Mouse (Mus musculus) heart, postnatal 10 days (tissue): Measurements from ENCODE around the gene Zfp263. TPM values are rescaled to one million over a fixed set of nuclear protein-coding genes. Genes with fewer than 3 reads are reported as not detected.

Experiments used
- DNase-seq, 2 experiments: peaks; one replicate each; pipeline ENCODE4 v3.0.0; 2021
- intact Hi-C: fragments of 180-260 bp; cut with DNase I; formaldehyde crosslinking; loops from one replicate; pipeline ENCODE4 v1.15.1; 2025
- total RNA-seq, 2 experiments: library from RNA; stranded (reverse); gene quantifications; 2 replicates each; pipeline ENCODE4 v1.2.3; 2021

Gene Zfp263
- 10 to 100 TPM; 11.2 to 13.4 TPM for total RNA-seq

DNA sequence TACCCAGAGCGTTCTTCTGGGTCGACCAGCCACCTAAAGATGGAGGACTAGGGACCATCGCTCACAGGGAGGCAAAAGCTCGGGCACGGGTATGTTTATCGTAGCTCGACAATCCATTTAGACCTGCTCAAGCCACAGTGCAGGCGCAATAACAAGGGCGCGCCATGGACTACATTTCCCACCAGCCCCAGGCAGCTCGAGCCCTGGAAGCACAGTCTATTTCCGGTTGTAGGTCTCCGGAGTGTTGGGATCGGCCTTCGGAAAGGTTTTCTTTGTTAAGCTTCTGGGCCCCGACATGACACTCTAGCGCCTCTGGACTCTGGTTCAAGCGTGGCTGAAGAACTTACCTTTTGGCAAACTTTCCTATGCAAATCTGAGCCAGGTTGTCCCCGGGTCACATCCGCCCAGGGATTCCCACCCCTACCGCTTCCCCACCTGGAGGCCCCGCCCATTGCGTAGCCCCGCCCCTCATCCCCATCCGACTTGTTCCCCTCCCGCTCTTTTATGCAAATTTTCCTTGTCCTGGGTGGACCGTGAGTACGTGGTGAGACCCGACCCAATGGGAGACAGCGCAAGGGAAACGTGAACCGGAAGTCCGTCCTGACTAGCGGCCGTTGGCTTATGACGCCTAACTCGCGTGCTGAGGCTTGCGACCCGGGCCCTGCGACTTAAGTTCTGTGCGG, at the start of gene Zfp263:
Zfp263 (plus strand) TSS at position 591 of the 683 bp plus-strand sequence.
- DNase-seq = peak; percentile 94

DNA sequence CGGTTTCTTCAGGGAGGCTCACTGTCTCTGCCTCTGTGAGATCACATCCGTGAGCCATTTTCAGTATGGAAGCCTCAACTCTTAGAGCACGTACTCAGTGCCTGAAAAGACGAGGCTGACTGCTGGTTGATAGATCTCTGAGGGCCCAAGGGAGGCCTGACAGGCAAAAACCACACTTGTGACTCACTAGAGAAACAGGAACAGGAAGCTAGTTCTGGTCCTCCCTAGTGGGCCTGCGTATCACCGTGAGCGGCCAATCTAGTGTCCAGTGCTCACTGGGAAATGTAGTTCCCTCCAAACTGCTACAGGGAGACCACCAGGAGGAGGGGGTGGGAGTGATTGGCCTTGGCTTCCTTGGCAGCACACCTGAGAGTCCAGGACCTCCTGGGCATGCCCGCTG, 44.6 kb upstream of the Zfp263 start:
- no peak for DNase-seq
- intact Hi-C loops = no loop called here

More for the DNA sequence above, at the start of gene Zfp263:
- intact Hi-C loops = loop anchor here (2.0 kb wide), 1 partner anchor 165 kb away; the partner anchor contains the start of genes 1700037C18Rik and Cluap1

DNA sequence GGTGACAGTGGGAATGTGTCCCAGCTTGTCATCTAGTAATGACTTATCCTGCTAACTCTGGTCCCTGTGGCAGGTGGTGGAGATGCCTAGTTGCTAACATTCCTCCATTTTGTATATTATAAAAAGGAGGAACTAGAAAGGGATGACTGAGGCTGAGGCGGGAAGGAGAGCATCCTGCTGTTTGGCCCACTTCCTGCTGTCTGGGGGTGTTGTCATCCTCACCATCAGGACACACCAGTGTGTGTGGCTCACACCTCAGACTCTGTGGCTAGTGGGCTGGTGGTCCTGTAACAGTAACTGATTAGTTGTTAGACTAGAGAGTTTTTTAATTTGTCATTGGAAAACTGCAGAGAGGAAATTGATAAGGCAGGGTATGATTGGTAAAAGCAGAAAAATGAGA, 43.0 kb upstream of the Zfp263 start:
- no peak for DNase-seq
- intact Hi-C loops = no loop called here

DNA sequence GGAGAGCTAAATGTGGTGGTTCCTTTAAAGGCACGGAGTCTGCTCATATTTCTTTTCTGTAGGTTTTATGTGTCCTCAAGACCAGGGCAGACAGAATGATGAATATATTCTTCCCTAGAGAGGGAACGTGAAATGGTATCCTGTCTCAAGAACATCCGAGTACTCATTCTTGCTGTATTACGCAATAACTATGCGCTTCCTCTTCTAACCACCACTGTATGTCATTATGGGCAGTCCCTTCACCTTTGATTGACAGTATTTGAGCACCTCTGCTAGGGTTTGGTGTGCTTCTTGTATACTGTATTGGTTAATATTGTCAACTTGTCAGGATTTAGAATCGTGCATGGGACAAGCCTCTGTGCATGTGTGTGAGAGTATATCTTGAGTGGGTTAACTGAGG, 37.2 kb upstream of the Zfp263 start:
- intact Hi-C loops = no loop called here
- DNase-seq = no peak

DNA sequence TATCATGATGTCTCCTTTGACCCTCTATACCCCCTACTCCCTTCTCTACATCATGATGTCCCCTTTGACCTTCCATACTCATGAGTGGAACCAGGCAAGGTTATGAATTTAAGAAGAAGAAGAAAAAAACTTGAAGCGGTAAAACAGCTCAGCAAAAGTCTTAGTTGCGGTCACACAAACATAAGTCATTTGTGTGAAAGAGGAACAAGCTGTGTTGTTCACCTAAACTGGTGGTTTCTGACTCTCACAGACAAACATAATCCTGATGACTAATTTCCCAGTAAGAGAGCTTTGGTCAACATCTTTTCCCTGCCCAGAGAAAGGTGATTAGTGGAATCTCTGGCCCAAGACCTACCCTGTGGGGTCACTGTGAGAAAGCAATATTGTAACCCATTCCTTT, 29.2 kb upstream of the Zfp263 start:
- DNase-seq = no peak
- intact Hi-C loops = no loop called here

DNA sequence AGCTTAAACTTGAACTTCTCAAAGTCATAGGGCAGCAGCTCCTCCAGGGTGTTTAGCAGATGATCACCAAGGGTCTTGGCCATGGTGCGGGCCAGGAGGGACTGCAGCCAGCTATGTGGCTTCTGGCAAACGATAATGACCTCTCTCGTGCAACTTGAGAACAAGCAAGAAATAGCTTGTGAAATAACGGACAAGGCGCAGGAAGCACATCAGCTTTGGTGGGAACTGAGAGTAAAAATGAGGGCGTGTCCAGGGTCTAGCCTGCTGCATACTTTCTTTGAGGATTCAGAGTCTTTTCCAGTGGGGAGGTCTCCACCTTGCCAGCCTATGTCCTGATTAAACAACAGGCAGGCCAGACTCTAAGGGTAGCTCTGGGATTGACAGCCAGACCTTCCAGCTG, 25.9 kb upstream of the Zfp263 start, which contains the start of gene Mefv:
Mefv (minus strand) TSS at position 118 of the 400 bp plus-strand sequence.
- intact Hi-C loops = no loop called here
- DNase-seq = no peak

DNA sequence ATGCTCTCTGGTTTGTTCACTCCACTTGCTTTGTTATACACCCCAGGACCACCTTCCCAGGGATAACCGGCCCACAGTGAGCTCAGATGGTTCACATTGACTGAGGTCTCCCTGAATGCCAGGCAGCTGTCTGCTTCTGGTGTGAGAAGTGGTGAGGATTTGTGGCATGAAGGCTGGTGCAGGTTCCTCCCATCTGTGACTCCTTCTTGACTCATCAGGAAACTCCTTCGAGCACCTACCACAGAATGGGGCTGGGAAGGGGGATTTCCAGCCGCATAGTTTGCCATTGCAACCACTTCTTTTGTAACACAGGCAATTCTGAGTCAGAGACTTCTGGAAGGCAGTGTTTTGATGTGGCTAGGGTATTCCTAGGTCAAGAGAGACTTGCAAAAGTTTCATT, 20.7 kb upstream of the Zfp263 start:
- no peak for DNase-seq
- intact Hi-C loops = no loop called here

DNA sequence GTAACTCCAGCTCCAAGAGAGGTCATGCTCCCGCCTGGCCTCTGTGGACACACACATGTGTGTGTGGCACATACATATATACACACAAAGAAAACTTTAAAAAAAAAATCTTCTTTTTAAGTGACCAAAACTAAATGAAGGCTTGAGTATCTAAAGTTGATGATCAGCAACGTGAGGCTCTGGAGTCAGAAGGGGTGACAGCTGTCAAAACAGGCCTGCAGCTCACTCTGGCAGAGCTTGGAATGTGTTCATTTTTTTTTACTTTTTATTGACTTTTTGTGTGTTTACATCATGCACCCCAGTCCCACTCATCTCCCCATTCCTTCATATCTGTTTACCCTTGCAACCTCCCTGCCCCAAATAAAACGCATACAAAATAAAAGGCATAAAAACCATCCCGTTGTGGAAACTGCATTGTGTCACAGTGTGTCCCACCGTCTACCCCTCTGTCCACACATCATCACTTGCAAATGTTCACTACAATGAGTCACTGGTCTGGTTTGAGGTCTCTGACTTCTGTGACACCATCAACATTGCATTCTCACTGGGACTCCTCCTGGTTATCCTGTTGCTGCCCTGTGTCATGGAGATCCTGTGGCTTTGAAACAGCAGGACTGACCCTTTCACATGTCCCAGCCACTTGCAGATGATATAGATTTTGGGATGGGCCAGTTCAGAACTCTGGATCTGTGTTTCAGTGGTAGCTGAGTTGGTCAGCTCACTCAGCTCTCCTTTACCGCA, 15.7 kb upstream of the Zfp263 start:
- intact Hi-C loops = no loop called here
- no peak for DNase-seq

DNA sequence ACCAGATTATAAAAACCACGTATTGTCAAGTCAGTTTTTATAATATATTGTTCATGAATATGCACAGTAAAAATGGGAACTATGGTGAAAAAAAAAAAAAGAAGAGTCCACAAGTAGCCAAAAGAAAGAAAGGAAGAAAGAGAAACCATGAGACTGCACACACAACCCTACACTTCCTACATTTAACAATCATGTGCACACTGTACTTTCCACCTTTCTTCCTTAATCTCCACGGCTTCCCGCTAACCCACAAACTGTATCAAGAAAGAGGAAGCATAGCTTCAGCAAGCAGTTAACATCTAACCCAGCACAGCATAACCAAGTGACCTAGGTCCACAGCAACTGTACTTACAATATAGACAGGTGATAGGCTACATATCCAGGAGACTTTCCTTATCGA, 11.3 kb upstream of the Zfp263 start:
- no peak for DNase-seq
- intact Hi-C loops = no loop called here

DNA sequence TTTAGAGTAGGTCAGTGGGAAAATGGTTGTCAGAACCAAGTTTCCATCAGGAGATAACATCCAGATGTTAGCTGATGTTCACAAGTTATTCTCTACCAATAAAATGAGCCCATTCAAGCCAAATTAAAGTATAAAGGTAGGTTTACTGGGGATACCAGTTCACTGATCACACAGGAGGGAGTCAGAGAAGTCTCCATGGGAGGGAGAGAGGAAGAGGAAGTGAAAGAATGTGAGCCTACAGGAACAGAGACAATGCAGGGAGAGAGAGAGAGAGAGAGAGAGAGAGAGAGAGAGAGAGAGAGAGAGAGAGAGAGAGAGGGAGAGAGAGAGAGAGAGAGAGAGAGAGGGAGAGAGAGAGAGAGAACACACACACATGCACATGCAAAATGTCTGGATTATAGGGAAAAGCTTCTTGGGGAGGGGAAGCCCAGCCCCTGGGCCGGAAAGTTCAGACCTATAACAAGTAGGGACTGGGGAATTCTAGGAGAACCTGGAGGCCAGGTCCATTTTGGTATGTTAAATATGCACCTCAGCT, 10.6 kb upstream of the Zfp263 start:
- intact Hi-C loops = no loop called here
- no peak for DNase-seq

DNA sequence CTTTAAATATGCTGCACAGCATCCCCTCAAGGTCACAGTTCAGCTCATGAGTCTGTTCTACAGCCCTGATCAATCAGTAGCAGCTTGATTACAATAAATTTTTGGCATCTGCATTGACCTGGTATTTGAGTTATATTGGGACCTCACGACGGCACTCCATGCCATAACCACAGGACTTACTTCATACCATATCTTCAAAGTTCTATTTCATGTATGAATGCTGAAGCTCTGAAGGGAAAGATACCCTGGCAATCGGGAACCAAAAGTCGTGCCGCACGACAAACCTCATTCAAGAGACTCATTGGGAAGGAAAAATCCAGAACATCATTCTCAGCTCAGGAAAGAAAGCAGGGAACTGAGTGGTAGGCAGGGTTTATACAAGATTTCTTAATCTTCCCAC, 1.4 kb upstream of the Zfp263 start:
- DNase-seq = no peak
- intact Hi-C loops = no loop called here

DNA sequence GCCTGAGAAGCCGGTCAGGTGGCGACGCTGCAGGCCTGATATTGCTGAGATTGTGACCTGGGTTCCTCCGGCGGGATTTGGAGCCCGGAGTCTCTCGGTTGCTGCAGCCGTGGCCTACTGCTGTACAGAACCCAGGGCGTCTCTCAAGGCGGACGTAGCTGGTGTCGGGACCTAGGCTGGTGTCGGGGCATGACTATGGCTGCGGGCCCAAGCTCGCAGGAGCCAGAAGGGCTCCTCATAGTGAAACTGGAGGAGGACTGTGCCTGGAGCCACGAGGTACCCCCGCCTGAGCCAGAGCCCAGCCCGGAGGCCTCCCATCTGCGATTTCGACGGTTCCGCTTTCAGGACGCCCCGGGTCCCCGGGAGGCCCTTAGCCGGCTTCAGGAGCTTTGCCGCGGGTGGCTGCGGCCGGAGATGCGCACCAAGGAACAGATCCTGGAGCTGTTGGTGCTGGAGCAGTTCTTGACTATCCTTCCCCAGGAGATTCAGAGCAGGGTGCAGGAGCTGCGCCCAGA, 350 bp downstream of the Zfp263 start:
- intact Hi-C loops = loop anchor here (2.0 kb wide), 1 partner anchor 165 kb away; the partner anchor contains the start of genes 1700037C18Rik and Cluap1
- DNase-seq = no peak

DNA sequence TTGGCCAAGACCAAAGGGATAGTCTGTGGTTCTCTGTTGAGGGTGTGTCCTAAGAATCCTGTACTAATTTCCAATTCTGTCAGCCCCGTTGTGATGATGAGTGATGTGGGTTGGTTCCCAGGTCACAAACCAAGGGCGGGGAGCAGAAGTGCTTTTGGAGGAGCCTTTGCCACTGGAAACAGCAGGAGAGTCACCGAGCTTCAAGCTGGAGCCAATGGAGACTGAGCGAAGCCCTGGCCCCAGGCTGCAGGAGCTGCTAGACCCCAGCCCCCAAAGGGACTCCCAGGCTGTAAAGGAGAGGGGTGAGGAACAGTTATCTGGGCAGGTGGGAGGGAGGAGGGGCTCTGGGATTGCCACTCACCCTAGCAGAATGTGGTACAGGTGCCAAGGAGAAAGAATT, 1.8 kb downstream of the Zfp263 start:
- intact Hi-C loops = loop anchor here (2.0 kb wide), 1 partner anchor 163 kb away; the partner anchor contains the start of genes 1700037C18Rik and Cluap1
- DNase-seq = no peak

DNA sequence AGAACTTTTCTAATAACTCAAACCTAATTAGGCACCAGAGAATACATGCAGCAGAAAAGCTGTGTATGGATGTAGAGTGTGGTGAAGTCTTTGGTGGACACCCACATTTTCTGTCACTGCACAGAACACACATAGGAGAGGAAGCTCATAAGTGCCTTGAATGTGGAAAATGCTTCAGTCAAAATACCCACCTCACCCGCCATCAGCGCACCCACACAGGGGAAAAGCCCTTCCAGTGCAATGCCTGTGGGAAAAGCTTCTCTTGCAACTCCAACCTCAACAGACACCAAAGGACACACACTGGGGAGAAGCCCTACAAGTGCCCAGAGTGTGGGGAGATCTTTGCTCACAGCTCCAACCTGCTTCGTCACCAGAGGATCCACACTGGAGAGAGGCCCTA, 5.1 kb downstream of the Zfp263 start:
- DNase-seq = no peak
- intact Hi-C loops = no loop called here

DNA sequence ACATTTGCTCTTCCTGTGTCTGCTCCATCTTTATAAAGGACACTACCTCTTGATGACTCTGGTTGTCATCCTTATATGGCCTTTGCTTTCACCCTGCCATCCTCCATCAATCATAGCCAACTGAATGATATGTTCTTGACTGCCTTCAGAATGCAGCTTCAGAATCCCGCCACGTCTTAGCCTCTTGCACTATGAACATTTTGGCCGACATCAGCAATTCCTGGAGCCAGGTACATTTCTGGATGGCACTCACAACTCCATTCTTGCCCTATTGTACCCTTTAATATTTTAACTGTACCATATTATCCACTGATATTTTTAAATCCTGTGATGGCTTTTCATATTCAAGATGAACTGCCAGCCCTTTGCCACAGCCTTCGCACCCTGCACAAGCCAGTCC, 27.7 kb downstream of the Zfp263 start:
- intact Hi-C loops = no loop called here
- no peak for DNase-seq

DNA sequence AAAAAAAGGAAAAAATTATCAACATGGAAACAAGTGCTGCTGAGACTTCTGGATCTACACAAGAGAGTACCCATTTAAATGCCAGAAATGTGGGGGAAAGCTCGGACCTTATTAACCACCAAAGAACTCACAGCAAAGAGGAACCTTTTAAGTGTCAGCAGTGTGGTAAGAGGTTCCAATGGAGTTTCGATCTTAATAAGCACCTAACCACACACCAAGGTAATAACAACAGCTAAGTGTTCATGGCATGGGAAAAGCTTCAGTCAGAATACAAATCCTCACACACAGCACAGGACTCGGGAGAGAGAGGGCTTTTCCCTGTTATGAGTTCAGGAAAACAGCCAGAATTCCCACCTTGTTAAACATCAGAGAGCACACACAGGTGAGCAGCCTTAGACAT, 32.5 kb downstream of the Zfp263 start:
- intact Hi-C loops = no loop called here
- no peak for DNase-seq

DNA sequence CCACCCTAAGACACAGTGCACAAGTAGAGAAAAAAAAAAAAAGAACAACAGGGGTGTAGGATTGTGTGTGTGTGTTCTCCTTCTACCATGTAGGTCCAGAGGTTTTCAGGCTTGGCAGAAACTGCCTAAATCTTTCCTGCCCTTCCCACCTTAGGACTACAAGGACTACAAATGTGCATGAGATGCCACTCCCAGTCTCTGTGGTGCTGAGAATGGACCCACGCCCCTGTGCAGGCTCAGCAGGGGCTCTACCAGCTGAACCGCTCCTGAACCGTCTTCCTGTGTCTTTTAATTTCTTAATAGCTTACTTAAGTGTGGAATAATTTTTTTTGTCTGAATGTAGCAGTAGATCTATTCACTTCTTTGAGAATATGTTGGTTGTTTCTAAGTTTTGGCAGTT, 34.1 kb downstream of the Zfp263 start:
- intact Hi-C loops = no loop called here
- no peak for DNase-seq

DNA sequence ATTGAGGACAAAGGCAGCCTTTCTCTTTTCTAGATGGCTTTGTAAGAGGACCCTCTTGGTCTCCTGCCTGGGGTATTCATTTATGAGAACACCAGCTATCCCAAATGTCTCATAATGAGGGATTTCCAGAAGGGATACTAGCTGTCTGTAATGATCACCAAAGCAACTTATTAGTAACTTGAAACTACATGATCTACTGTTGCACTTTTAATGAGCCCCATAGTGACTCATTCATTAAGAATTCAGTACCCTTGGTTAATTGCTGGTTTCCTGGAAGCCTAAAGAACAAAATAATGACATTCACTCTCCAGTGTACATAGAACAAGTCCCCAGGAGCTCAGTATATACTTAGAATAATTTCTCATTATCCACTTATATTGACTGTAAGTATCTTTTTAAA, 37.3 kb downstream of the Zfp263 start:
- no peak for DNase-seq
- intact Hi-C loops = no loop called here

DNA sequence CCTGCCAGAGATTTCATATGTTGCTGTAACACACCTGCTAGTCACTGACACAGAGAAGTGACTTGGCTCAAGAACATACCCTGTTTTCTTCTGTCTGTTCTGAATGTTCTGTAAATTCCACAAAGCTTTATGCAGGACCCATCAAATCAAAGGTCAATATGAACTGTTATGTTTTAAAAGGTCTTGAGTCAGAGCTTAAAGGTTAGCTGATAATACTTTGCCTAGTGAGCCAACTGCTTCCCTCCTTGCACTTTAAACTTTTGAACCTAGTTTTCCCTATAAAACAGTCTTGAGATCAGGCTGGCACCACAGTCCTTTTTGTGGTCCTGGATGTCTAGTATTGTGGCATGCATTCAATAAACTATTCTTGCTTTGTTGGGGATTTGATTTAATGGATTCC, 44.5 kb downstream of the Zfp263 start:
- intact Hi-C loops = no loop called here
- DNase-seq = no peak
